Mouse (Mus musculus) cerebellum, adult 9-11 months (tissue): ENCODE data around the gene Gm9780.
"Not testable (repeated sequence)": the region's sequence is repeated elsewhere in the genome, so short reads cannot be mapped to it uniquely, and the experiment has no call there.

Experiments used
- DNase-seq: peaks from one replicate; pipeline ENCODE4 v3.0.0; 2022

Gene Gm9780

GRCm38 (mm10) chr14:26042611-26043010, at the start of gene Gm9780:
TSS of gene Gm9780 (minus strand) at chr14:26042711.
- DNase-seq, result not testable (repeated sequence)

GRCm38 (mm10) chr14:26081997-26082396, 39.5 kb upstream of the Gm9780 start, which contains the start of gene Cphx3:
TSS of gene Cphx3 (plus strand) at chr14:26082297.
- not testable (repeated sequence) for DNase-seq

DNA sequence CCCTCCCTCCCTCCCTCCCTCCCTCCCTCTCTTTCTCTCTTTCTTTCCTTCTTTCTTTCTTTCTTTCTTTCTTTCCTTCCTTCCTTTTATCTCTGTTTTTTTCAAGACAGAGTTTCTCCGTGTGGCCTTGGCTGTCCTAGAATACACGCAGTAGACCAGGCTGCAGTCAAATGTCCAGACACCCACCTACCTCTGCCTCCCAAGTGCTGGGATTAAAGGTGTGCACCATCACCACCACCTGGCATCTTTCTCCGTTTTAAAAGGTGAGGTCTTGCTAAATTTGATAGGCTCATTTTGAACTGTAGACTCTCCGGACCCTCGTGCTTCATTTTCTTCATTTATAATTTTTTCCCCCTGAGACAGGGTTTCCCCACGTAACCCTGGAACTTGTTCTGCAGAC, 38.7 kb upstream of the Gm9780 start, which contains the start of gene Cphx2:
Cphx2 (plus strand) TSS at position 301 of the 400 bp plus-strand sequence.
- not testable (repeated sequence) for DNase-seq

- DNase-seq, result not testable (repeated sequence)
These were observed 34.3 kb upstream of the Gm9780 start for GRCm38 (mm10) chr14:26076620-26077390.

GRCm38 (mm10) chr14:26067325-26067633, 24.8 kb upstream of the Gm9780 start, which contains the start of gene Tmem254c:
TSS of gene Tmem254c (minus strand) at chr14:26067355.
- not testable (repeated sequence) for DNase-seq

- not testable (repeated sequence) for DNase-seq
These were observed 24.2 kb upstream of the Gm9780 start for GRCm38 (mm10) chr14:26066574-26067324.

DNA sequence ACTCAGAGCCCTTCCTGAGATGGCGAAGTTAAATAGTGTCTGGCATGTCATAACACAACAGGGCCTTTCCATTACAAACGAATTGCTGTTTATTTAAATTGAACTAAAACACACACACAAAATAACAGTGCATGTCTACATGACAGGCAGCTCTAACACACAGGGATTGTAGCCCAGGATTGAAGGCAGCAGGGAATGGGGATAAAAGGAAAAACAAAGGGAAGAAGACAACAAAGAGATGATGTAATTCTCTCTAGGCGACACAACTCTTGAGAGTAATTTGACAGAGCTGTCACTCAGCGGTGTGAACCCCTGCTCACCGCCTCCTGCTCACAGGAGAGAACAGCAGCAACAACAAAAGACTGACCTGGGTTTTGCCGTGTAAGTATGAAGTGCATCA, 16.9 kb upstream of the Gm9780 start:
- not testable (repeated sequence) for DNase-seq

GRCm38 (mm10) chr14:26058184-26058583, 15.7 kb upstream of the Gm9780 start:
- DNase-seq, result not testable (repeated sequence)

DNA sequence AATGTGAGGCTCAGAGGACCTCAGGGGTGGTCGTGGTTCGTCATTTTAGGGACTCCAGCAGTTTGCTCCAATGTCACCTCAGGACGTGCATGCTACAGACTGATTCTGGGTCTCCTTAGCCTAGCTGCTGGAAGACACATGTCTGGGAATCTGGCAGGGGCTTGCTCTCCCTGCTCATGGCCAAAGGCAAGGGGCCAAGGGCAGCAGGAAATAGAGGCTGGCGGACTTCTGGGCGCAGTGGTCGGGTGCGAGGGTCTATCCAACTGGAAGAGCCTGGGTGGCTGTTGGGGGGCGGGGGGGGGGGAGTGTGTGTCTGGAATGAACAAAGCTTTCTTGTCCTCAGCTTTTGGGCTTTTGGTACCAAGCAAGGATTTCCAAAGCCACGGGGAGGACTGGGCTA, 6.3 kb upstream of the Gm9780 start:
- DNase-seq, result not testable (repeated sequence)

DNA sequence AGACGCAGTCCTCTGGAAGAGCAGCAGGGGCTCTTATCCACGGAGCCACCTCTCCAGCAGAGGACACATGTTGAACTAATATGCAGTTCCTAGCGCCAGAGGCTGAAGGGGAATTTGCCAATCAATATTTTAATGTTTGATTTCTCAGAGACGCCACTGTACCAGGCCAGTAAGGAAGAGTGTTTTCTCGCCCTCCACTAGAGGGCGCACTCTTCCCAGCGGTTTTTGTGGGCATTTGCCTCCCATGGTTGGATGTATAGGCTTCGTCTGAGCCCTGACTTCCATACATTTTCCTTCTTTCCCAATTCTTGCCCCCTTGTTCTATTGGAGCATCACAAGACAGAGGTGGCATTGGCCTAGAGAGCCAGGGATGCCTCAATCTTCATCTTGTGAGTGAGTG, 4.5 kb upstream of the Gm9780 start:
- DNase-seq, result not testable (repeated sequence)

- not testable (repeated sequence) for DNase-seq
These were observed 2.5 kb upstream of the Gm9780 start for GRCm38 (mm10) chr14:26045007-26045406.

- DNase-seq, result not testable (repeated sequence)
These were observed 7.1 kb downstream of the Gm9780 start for GRCm38 (mm10) chr14:26035439-26035838.

- not testable (repeated sequence) for DNase-seq
These were observed 8.1 kb downstream of the Gm9780 start for GRCm38 (mm10) chr14:26034364-26034763.

DNA sequence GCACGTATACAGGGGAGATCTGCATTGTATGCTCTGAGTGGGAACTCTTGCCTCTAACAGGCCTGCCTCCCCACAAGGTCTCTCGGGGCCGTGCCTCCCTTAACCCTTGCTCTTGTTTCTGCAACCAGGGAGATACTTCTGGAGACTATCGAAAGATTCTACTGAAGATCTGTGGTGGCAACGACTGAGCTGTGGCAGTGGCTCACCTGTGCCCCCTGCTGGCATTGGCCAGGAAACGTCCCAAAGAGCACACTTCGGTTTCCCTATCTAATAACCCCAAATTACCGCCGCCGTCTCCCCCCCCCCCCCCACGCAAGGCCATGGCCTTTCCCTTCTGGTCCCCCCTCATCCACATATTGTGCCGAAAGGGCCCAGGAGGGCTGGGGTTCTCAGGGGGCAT, 16.9 kb downstream of the Gm9780 start:
- not testable (repeated sequence) for DNase-seq

GRCm38 (mm10) chr14:26022831-26023230, 19.7 kb downstream of the Gm9780 start:
- DNase-seq, result not testable (repeated sequence)

GRCm38 (mm10) chr14:26021555-26021954, 21.0 kb downstream of the Gm9780 start:
- DNase-seq, result not testable (repeated sequence)

DNA sequence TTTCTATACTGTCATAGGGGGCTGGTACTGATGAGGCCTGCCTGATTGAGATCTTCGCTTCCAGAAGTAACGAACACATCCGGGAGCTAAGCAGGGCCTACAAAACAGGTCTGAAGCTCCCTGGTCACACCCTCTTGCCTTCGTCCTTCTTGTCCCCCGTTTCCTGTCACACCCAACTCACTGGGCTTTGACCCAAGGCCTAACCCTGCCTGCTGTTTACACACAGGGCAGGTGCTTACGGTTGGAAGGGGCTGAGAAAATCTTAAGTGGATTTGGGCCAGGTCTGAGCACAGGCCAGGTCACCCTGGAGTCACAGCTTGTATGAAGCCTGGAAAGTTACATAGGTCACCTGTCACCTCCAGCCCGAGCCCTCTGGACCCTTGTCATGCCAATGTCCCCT, 26.1 kb downstream of the Gm9780 start:
- DNase-seq, result not testable (repeated sequence)

GRCm38 (mm10) chr14:26007462-26007861, 35.0 kb downstream of the Gm9780 start:
- not testable (repeated sequence) for DNase-seq

DNA sequence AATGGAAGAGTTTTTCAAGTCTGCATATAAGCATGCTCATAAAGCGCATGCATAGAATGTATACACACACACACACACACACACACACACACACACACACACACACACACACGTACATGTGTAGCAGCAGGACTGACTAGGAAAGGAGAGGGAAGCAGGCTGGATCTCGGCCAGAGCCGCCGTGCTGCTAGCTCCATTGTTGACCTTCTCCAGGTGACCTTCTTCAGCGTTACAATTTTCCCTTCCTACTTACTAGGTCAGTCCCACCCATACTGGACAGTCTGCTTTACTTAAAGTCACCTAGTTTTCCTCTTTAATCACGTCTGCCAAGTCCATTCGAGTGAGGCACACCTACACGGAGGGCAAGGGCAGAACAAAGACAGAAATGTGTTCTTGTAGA, 60.6 kb downstream of the Gm9780 start:
- DNase-seq, result not testable (repeated sequence)

DNA sequence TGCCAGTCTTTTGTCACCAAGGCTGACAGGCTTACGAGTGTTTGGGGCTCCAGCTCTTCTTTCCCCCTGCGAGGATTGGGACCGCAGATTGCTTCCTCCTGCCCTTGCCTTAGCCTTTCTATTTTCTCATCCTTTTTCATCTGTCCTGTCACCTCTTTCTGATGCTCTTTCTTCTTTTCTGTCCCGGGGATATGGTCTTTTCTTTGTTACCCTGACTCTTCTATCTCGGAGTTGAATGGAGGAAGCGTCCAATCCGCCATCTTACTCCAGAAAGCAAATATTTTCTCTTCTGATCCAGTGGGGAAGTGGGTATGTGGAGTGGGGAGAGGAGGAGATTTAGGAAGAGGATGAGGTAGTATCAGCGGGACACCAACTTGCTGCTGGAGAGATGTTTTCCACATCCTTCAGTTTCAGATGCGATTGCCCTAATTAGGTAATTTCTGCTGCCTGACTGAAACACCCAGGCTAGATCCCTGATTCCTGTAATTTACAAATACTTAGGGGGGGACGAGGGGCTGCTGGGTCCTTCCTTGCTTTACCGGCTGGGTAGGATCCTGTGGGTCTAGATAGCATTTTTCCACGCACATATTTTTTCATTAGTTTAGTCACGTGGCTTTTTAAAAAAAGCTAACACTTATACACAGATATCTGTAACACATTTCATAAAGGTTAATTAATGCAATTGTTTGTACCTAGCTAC, 63.1 kb downstream of the Gm9780 start:
- not testable (repeated sequence) for DNase-seq

GRCm38 (mm10) chr14:25978371-25979241, 63.9 kb downstream of the Gm9780 start, which contains the start of gene Duxbl1:
TSS of gene Duxbl1 (plus strand) at chr14:25978577.
- not testable (repeated sequence) for DNase-seq
